Mouse (Mus musculus) liver, adult 2 months (tissue): ENCODE measurements around the gene Lipf.

ENCODE experiments used
- CTCF ChIP-seq: fragments of 200-500 bp; IDR thresholded peaks from 2 replicates; pipeline ENCODE4 v1.5.1; 2011; ENCODE audit warnings: low read depth, low read length, control low read depth
- POLR2A ChIP-seq: fragments of 200-500 bp; IDR thresholded peaks from 2 replicates; pipeline ENCODE4 v1.6.1; 2011; ENCODE audit warnings: low read length, control low read depth; ENCODE audit not compliant: insufficient read depth; ENCODE audit errors: extremely low read depth

GRCm38 (mm10) chr19:33924099-33924498, 36.9 kb upstream of the Lipf start:
- TF ChIP-seq POLR2A (no peak), CTCF (no peak)
